Mouse (Mus musculus) heart, embryonic 15.5 days (tissue): ENCODE results near the gene Fndc3b. TPM values are rescaled to one million over a fixed set of nuclear protein-coding genes. Genes with fewer than 3 reads are reported as not detected.
"Not testable (repeated sequence)": the region's sequence is repeated elsewhere in the genome, so short reads cannot be mapped to it uniquely, and the experiment has no call there.

Experiments used
- ATAC-seq: fragments of 200-750 bp; cut with Nextera tagmentation; replicated peaks from 2 replicates; pipeline ENCODE4 v1.8.0; 2017; ENCODE audit warnings: low read depth, moderate TSS enrichment; ENCODE audit not compliant: insufficient number of reproducible peaks, insufficient read depth, low FRiP score
- H3K27ac ChIP-seq: fragments of 300-500 bp; sonication (generic); 2 replicates; pipeline ENCODE4 v1.5.1; 2015; ENCODE audit warnings: mild to moderate bottlenecking, inconsistent platforms
- H3K27me3 ChIP-seq: fragments of 300-500 bp; sonication (generic); 2 replicates; pipeline ENCODE4 v1.6.1; 2015; ENCODE audit warnings: inconsistent platforms
- H3K36me3 ChIP-seq: fragments of 300-500 bp; sonication (generic); 2 replicates; pipeline ENCODE4 v1.6.1; 2015; ENCODE audit warnings: mild to moderate bottlenecking, inconsistent platforms
- H3K4me1 ChIP-seq: fragments of 300-500 bp; sonication (generic); replicated peaks from 2 replicates; pipeline ENCODE4 v1.6.1; 2015; ENCODE audit warnings: inconsistent platforms
- H3K4me2 ChIP-seq: fragments of 300-500 bp; sonication (generic); 2 replicates; pipeline ENCODE4 v1.6.1; 2015; ENCODE audit warnings: inconsistent platforms, mild to moderate bottlenecking, moderate library complexity
- H3K4me3 ChIP-seq: fragments of 300-500 bp; sonication (generic); 2 replicates; pipeline ENCODE4 v1.5.1; 2015; ENCODE audit warnings: mild to moderate bottlenecking, inconsistent platforms
- H3K9ac ChIP-seq: fragments of 300-500 bp; sonication (generic); 2 replicates; pipeline ENCODE4 v1.6.1; 2015; ENCODE audit warnings: mild to moderate bottlenecking, inconsistent platforms
- H3K9me3 ChIP-seq: fragments of 300-500 bp; sonication (generic); replicated peaks from 2 replicates; pipeline ENCODE4 v1.6.1; 2016; ENCODE audit warnings: inconsistent platforms
- WGBS: fragments of 180-500 bp; shearing (Covaris S2); methylation state at CpG from one replicate; pipeline ENCODE4 v1.1.7; 2015; ENCODE audit warnings: mixed read lengths; 5-methylcytosine and 5-hydroxymethylcytosine counted together
- polyA plus RNA-seq: library from polyadenylated mRNA; unstranded; fragments of >200 nt; fragmentation: Nextera tagmentation; extraction: Ambion mirVana; gene quantifications from 2 replicates; pipeline ENCODE4 v1.2.1, GENCODE M21; 2015

The Fndc3b gene
- polyA plus RNA-seq, 1 experiment from 2014 or later, result 24.0 TPM

DNA sequence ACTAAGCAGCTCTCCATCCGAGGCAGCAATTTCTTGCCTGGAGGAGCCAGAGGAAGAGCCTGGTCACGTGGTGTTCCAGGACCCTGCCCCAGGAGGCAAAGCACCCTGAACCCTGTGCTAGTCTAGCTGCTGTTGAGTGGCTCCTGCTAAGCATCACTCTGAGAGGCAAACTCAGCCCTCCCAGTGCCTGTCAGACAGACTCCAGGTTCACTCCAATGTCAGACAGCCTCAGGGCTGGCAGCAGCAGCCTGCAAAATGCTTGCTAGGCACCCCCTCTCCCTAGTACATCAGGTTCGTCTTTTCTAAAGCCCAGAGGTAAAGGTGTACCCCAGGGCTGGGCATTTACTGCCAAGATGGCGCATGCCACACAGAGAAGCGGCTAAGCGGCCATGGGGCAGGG, 283.7 kb downstream of the Fndc3b start:
- H3K27ac ChIP-seq, result no peak overlapping the region
- peaks cover 9% of the 10 kb centered on the region; the same call in 1 of the 2 replicates for H3K4me1 ChIP-seq
- H3K4me3 ChIP-seq, result no peak overlapping the region
- H3K9ac ChIP-seq, result no peak overlapping the region
- no peaks in the 10 kb centered on the region for H3K27me3 ChIP-seq
- WGBS, result 81% methylated on average over 6 of the region's 6 CpGs
- no peak for ATAC-seq
- H3K9me3 ChIP-seq, result no peaks in the 10 kb centered on the region
- H3K4me2 ChIP-seq, result no peak overlapping the region
- H3K36me3 ChIP-seq, result peaks cover 58% of the 10 kb centered on the region

DNA sequence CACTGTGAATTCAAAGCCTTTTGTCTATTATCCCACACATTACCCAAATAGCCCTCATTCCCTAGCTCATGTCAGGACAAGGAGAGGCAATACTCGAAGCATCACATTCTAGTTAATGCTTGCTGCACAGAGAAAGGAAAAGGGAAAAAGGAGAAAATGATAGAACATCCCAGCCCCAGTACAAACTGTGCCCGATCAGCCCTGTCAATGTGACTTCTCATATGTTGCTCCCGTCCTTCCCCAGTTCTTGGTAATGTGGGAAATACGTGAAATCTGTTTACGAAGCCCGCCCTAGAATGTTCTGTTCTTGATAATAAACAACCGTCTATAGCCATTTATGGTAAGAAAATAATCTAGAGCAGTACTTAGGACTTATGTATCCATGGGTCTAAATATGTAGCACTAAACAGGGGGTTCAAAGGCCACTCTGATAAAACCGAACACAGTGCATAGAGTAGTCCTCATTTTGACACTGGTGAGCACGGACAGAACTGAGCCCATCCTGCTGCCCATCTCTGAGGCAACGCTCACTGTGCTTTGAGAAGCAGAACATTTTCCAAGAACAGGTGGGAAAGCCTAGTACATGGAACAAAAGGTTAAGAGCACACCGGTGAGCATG, 286.9 kb downstream of the Fndc3b start:
- H3K27me3 ChIP-seq, result no peaks in the 10 kb centered on the region
- 90% methylated on average over 11 of the region's 11 CpGs for WGBS
- ATAC-seq, result no peak

DNA sequence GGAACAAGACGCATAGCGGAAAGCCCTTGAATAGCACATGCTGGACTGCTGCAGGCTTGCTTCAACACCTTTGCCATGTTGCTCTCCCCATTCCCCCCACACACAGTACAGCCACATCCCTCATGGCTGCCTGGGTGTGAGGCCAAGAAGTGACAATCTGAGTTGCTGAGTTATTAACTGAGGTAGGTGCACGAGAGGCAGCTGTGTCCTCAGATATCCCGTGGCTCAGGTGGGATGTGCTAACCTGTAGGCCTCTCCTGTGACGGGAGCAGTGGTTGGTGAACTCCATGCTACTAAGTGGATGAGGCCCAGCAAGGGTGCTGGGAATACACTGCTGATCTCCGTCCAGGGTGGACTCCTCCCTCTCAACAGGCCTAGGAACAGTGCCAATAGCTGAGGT, 288.6 kb downstream of the Fndc3b start:
- Histone ChIP-seq H3K4me1 (no peaks in the 10 kb centered on the region), H3K27ac (no peak overlapping the region), H3K4me2 (no peak overlapping the region), H3K9me3 (no peaks in the 10 kb centered on the region), H3K27me3 (no peaks in the 10 kb centered on the region), H3K36me3 (peaks cover 62% of the 10 kb centered on the region), H3K9ac (no peak overlapping the region), H3K4me3 (no peak overlapping the region)
- WGBS, result 71% methylated on average over 6 of the region's 6 CpGs
- no peak; the same call in 1 of the 2 replicates for ATAC-seq

More for the DNA sequence above, 286.9 kb downstream of the Fndc3b start:
- Histone ChIP-seq H3K9ac (no peak overlapping the region), H3K4me1 (no peaks in the 10 kb centered on the region), H3K9me3 (no peaks in the 10 kb centered on the region), H3K27ac (no peak overlapping the region), H3K4me2 (no peak overlapping the region), H3K36me3 (peaks cover 68% of the 10 kb centered on the region), H3K4me3 (no peak overlapping the region)

DNA sequence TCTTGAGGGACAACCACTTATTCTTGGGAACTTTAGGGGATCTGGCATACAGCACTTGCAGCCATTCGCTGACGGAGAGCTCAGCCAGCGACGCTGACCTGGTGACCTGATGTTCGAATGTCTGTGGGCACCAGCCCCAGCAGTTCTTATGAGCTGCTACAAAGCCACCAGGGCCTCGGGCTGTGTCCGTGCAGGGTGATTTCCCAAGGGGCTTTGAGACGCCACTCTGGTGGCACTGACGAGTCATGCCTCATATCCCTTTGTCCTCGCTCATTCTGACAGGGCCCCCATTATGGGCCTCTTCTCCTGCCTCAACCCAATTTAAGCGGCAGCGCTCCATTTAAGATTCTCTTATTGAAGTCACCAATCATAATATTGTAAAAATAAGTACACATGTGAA, 289.1 kb downstream of the Fndc3b start:
- H3K27ac ChIP-seq, result no peak overlapping the region
- no peaks in the 10 kb centered on the region for H3K9me3 ChIP-seq
- WGBS, result 74% methylated on average over 12 of the region's 12 CpGs
- no peaks in the 10 kb centered on the region for H3K4me1 ChIP-seq
- no peak overlapping the region for H3K9ac ChIP-seq
- no peaks in the 10 kb centered on the region for H3K27me3 ChIP-seq
- no peak overlapping the region for H3K4me2 ChIP-seq
- no peak for ATAC-seq
- H3K36me3 ChIP-seq, result peaks cover 60% of the 10 kb centered on the region
- no peak overlapping the region for H3K4me3 ChIP-seq

DNA sequence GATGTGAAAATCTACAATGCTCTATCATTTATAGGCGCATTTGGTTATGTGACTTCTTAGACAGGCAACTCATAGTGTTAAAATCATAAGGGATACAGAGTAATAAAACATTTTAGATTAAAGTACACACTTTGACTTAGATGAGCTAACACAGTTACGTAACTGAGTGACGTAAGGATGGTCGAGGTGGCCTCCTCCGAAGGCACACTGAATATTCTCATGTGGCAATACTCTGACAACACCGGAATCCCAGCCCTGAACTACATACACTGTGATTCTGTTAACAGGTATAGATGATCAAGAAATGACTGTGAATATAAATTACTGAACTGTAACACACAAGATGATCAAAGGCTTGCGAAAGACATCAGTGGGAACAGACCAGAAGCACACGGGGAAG, 292.5 kb downstream of the Fndc3b start:
- WGBS, result 94% methylated on average over 8 of the region's 8 CpGs
- no peak overlapping the region for H3K4me2 ChIP-seq
- no peak overlapping the region for H3K4me3 ChIP-seq
- no peak overlapping the region for H3K9ac ChIP-seq
- H3K9me3 ChIP-seq, result no peaks in the 10 kb centered on the region
- H3K4me1 ChIP-seq, result no peaks in the 10 kb centered on the region
- no peak for ATAC-seq
- H3K36me3 ChIP-seq, result peaks cover 36% of the 10 kb centered on the region
- H3K27ac ChIP-seq, result no peak overlapping the region
- H3K27me3 ChIP-seq, result no peaks in the 10 kb centered on the region

DNA sequence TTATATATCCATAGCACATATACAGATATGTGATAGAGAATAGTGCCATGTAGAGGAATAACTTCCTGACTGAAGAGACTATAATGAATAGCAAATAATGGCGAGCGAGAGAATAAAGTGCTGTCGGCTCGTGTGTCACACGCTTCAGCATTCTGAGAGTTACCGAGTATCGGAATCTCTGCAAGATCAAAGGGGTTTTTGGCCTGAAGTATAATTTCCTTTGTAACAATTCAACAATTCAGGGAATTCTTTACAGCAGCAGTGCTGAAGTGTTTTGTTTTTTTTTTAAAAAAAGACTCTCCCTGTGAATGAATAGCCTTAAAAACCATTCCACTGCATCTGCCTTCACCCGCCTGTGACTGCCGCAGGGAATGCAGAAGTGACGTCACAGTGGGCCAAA, 294.3 kb downstream of the Fndc3b start:
- H3K4me3 ChIP-seq, result no peak overlapping the region
- WGBS, result 85% methylated on average over 10 of the region's 10 CpGs
- H3K4me1 ChIP-seq, result no peaks in the 10 kb centered on the region
- H3K9ac ChIP-seq, result no peak overlapping the region
- H3K4me2 ChIP-seq, result no peak overlapping the region
- H3K36me3 ChIP-seq, result peaks cover 22% of the 10 kb centered on the region
- no peaks in the 10 kb centered on the region for H3K9me3 ChIP-seq
- H3K27ac ChIP-seq, result no peak overlapping the region
- no peak for ATAC-seq
- no peaks in the 10 kb centered on the region for H3K27me3 ChIP-seq

DNA sequence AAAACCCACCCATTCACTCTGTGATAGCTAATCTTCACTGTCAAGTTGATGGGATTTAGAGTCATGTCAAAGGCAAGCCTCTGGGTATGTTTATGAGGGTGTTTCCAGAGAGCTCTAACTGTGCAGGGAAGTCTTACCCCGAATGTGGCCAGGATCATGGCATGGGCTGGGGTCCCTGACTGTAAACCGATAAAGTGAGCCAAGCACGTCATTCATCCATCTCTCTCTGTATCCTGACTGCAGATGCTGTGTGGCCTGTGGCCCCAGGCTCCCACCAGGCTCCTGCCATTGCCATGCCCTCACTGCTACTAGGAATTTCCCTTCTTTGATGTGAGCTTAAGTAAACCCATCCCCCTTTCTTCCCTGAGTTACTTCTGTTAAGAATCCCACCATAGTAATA, 297.5 kb downstream of the Fndc3b start:
- no peaks in the 10 kb centered on the region for H3K27me3 ChIP-seq
- no peak overlapping the region for H3K9ac ChIP-seq
- 0 out of 2 replicates have a peak, but pooled peaks cover 2% of the 10 kb centered on the region for H3K4me1 ChIP-seq
- no peaks in the 10 kb centered on the region for H3K9me3 ChIP-seq
- no peak for ATAC-seq
- 74% methylated on average over 3 of the region's 3 CpGs for WGBS
- no peak overlapping the region for H3K4me3 ChIP-seq
- no peak overlapping the region for H3K4me2 ChIP-seq
- H3K27ac ChIP-seq, result no peak overlapping the region
- H3K36me3 ChIP-seq, result peaks cover 4% of the 10 kb centered on the region

DNA sequence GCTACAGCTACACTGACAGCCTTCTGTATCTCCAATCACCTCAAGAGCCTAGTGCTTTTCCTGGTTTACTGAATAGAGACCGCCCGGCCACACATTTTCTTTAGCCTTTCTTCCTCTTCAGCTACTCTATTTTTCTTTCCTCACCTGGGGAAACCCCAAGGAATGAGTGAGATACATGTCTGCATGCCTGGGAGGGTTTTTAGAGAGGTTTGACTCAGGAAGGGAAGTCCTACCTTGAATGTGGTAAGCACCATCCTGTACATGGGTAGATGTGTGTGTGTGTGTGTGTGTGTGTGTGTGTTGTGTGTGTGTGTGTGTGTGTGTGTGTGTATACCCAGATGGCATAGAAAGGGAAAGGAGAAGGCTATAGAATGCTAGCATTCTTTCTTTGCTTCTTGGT, 299.8 kb downstream of the Fndc3b start:
- 0 out of 2 replicates have a peak, but pooled peaks cover 6% of the 10 kb centered on the region for H3K4me1 ChIP-seq
- no peaks in the 10 kb centered on the region for H3K27me3 ChIP-seq
- H3K27ac ChIP-seq, result no peak overlapping the region
- no peak for ATAC-seq
- no peaks in the 10 kb centered on the region for H3K9me3 ChIP-seq
- no peak overlapping the region for H3K4me3 ChIP-seq
- 89% methylated on average over 2 of the region's 2 CpGs for WGBS
- no peak overlapping the region for H3K9ac ChIP-seq
- H3K4me2 ChIP-seq, result no peak overlapping the region
- H3K36me3 ChIP-seq, result no peaks in the 10 kb centered on the region

DNA sequence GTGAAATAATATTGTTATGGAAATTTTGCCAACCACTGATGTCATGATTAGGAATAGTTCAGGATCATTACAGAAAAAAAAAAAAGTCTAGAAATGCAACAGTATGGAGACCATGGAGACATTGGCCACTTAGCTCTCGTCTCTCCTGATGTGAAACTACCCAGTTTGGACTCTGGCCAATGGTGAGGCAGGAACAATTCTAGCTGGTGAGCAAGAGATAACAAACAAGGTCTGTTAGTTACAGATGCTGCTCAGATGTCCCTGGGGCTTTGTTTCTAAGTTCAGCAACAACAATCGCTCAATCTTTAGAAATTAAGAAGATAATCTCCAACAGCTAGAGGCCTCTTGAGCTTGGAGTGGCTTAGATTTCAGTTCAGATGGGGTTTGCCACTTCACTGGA, 302.5 kb downstream of the Fndc3b start:
- Histone ChIP-seq H3K9me3 (no peaks in the 10 kb centered on the region), H3K4me1 (0 out of 2 replicates have a peak, but pooled peaks cover 6% of the 10 kb centered on the region), H3K36me3 (no peaks in the 10 kb centered on the region), H3K4me3 (no peak overlapping the region), H3K27ac (no peak overlapping the region), H3K4me2 (no peak overlapping the region), H3K27me3 (no peaks in the 10 kb centered on the region), H3K9ac (no peak overlapping the region)
- 32% methylated on average over 2 of the region's 2 CpGs for WGBS
- no peak for ATAC-seq

DNA sequence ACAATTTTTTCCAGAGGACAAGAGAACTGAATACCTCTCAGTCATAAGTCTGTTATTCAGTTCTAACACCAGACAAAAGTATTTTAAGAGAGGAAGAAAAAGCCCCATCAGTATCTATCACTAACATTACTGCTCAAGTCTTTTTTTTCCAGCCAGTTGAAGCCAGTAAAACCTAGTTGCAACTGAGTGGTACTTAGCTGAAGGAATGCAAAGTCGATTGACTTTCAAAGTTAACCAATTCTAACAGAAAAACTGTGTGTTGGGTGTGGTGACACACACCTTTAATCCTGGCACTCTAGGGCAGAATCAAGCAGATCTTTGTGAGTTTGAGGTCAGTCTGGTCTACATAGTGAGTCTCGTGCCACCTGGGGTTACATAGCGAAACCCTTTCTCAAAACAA, 304.7 kb downstream of the Fndc3b start:
- no peak overlapping the region for H3K9ac ChIP-seq
- H3K4me2 ChIP-seq, result no peak overlapping the region
- H3K9me3 ChIP-seq, result no peaks in the 10 kb centered on the region
- no peak overlapping the region for H3K4me3 ChIP-seq
- H3K36me3 ChIP-seq, result no peaks in the 10 kb centered on the region
- 0 out of 2 replicates have a peak, but pooled peaks cover 6% of the 10 kb centered on the region for H3K4me1 ChIP-seq
- WGBS, result 78% methylated on average over 3 of the region's 3 CpGs
- no peak for ATAC-seq
- H3K27me3 ChIP-seq, result no peaks in the 10 kb centered on the region
- no peak overlapping the region for H3K27ac ChIP-seq

DNA sequence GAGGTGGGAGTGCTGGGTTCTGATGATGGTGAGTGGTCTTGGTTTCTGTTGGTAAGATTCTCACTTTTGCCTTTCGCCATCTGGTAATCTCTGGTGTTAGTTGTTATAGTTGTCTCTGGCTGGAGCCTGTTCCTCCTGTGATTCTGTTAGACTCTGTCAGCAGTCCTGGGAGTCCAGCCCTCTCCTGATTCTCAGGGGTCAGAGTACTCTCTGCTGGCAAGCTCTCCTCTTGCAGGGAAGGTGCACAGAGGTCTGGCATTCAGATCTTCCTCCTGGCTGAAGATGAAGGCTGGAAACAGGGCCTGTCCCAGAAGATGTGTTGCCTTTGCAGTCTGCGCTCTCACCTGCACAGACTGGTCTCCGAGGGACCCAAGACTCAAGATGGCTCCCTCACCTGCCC, 310.1 kb downstream of the Fndc3b start:
- not testable (repeated sequence) for H3K4me1 ChIP-seq, H3K27me3 ChIP-seq, H3K9ac ChIP-seq, H3K9me3 ChIP-seq, ATAC-seq, H3K4me3 ChIP-seq, H3K36me3 ChIP-seq, H3K4me2 ChIP-seq, H3K27ac ChIP-seq
- WGBS, result 90% methylated on average over 3 of the region's 3 CpGs

DNA sequence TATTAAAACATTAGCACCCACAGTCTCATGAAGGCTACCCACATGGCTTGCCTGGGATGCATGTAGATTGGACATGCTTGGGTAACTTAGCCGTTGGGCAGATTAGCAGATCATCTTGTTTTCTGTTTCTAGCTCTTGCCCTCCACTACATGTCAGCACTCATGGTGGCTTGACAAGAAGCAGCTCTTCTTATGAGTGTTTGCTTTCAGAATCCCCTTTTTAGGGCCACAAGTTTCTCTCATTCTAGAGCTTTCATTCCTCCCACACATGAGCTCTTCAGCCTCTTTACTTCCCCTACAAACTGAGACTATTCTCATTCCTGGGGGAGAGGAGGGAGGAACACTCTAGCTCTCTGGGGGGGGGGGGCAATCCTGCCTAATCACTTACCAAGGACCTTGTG, 321.2 kb downstream of the Fndc3b start:
- Histone ChIP-seq H3K9me3 (no peaks in the 10 kb centered on the region), H3K27me3 (no peaks in the 10 kb centered on the region), H3K4me3 (no peak overlapping the region), H3K9ac (no peak overlapping the region), H3K36me3 (no peaks in the 10 kb centered on the region), H3K4me1 (no peaks in the 10 kb centered on the region), H3K4me2 (no peak overlapping the region), H3K27ac (no peak overlapping the region)
- WGBS, result 32% methylated on average over 1 of the region's 1 CpGs
- ATAC-seq, result no peak
